Mouse (Mus musculus): ENCODE measurements at regions not wholly inside any gene's neighbourhood (a gene's known extent, or its start where the extent isn't known, plus 50 kb on each side); places are given as distances from the start of the nearest gene placed in this dataset.

DNA sequence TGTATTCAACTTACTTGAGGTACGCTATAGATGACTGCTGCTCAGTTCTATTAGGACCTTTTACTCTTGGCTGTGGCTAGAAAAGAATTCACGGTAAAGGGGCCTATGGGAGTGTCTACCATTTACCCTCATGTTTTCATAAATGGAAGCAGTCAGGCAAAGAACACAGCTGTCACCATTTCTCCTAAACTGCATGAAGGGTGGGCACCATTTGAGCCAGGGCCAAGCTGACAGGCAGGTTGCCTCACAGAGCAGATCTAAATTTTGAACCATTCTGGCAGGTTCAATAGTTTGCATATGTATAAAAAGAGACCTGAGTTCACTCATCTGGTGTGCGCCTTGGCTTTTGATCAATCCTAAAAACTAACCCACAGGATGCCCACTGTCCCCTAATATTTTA is 410.3 kb downstream of the Rwdd3 start:
- no peak overlapping the region for H3K4me3 ChIP-seq (ENCODE audit: low read depth, low read length)
- no peaks in the 10 kb centered on the region for H3K27me3 ChIP-seq (ENCODE audit: control insufficient read depth, insufficient read depth, low read length)
- no peaks in the 10 kb centered on the region for H3K9me3 ChIP-seq (ENCODE audit: control insufficient read depth, low read depth, low read length)
- H3K36me3 ChIP-seq (ENCODE audit: control insufficient read depth, insufficient read depth, low read length): no peaks in the 10 kb centered on the region
- WGBS: 86% methylated on average over 3 of the region's 3 CpGs
- H3K9ac ChIP-seq (replicated peaks; ENCODE audit: low read depth, low read length): no peak overlapping the region
- no peak overlapping the region for H3K27ac ChIP-seq (ENCODE audit: low read length)
- ATAC-seq (ENCODE audit: insufficient number of reproducible peaks, insufficient read depth, low FRiP score, low read depth): no peak
- H3K4me1 ChIP-seq (ENCODE audit: control insufficient read depth, insufficient read depth, low read length): no peaks in the 10 kb centered on the region
- H3K4me2 ChIP-seq (replicated peaks; ENCODE audit: low read depth, low read length): no peak overlapping the region

DNA sequence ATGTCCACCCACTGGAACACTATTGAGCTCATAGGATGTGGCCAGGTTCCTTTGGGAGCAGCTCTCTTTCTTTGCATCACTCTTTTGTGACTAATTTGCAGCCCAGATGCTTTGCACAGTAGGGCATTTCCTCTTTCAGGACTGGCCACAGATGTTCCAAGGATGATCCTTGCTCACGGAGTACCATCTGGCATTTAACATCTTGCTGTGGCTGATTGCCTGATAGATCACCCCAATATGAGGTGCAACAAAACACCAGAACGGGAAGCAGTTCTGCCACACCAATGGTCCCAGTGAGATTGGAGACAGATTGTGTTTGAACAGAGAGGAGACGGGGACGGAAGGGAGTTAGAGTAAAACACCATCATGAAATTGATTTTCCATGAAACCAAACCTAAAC is 423.0 kb downstream of the Rwdd3 start:
- Histone ChIP-seq H3K27ac (ENCODE audit: low read length) (no peak overlapping the region), H3K4me2 (replicated peaks; ENCODE audit: low read depth, low read length) (no peak overlapping the region), H3K9me3 (ENCODE audit: control insufficient read depth, low read depth, low read length) (no peaks in the 10 kb centered on the region), H3K4me3 (ENCODE audit: low read depth, low read length) (no peak overlapping the region), H3K27me3 (ENCODE audit: control insufficient read depth, insufficient read depth, low read length) (no peaks in the 10 kb centered on the region), H3K9ac (replicated peaks; ENCODE audit: low read depth, low read length) (no peak overlapping the region), H3K4me1 (ENCODE audit: control insufficient read depth, insufficient read depth, low read length) (no peaks in the 10 kb centered on the region), H3K36me3 (ENCODE audit: control insufficient read depth, insufficient read depth, low read length) (no peaks in the 10 kb centered on the region)
- 80% methylated on average over 4 of the region's 4 CpGs for WGBS
- ATAC-seq (ENCODE audit: insufficient number of reproducible peaks, insufficient read depth, low FRiP score, low read depth): no peak

DNA sequence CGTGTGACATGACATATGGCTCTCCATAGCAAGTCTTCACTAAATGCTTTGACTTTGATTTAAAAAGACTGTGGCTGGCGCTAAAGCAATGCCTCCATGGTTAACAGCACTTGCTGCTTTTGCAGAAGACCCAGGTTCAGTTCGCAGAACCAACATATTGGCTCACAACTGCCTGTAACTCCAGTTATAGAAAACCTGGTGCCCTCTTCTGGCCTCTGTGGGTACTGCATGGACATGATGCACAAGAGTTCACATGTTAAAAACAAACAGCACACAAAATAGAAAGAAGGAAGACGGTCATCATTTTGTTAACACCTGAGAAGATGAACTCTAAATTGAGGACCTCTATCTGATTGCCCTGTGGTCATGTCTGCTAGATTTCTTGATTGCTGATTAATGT is 423.8 kb downstream of the Rwdd3 start:
- Histone ChIP-seq H3K36me3 (ENCODE audit: control insufficient read depth, insufficient read depth, low read length) (no peaks in the 10 kb centered on the region), H3K9ac (replicated peaks; ENCODE audit: low read depth, low read length) (no peak overlapping the region), H3K4me3 (ENCODE audit: low read depth, low read length) (no peak overlapping the region), H3K27ac (ENCODE audit: low read length) (no peak overlapping the region), H3K4me2 (replicated peaks; ENCODE audit: low read depth, low read length) (no peak overlapping the region), H3K4me1 (ENCODE audit: control insufficient read depth, insufficient read depth, low read length) (no peaks in the 10 kb centered on the region), H3K27me3 (ENCODE audit: control insufficient read depth, insufficient read depth, low read length) (no peaks in the 10 kb centered on the region), H3K9me3 (ENCODE audit: control insufficient read depth, low read depth, low read length) (no peaks in the 10 kb centered on the region)
- 87% methylated on average over 4 of the region's 4 CpGs for WGBS
- ATAC-seq (ENCODE audit: insufficient number of reproducible peaks, insufficient read depth, low FRiP score, low read depth): no peak

- Histone ChIP-seq H3K27me3 (ENCODE audit: control insufficient read depth, insufficient read depth, low read length) (no peaks in the 10 kb centered on the region), H3K27ac (ENCODE audit: low read length) (no peak overlapping the region), H3K4me1 (ENCODE audit: control insufficient read depth, insufficient read depth, low read length) (no peaks in the 10 kb centered on the region), H3K4me3 (ENCODE audit: low read depth, low read length) (no peak overlapping the region), H3K9me3 (ENCODE audit: control insufficient read depth, low read depth, low read length) (no peaks in the 10 kb centered on the region), H3K36me3 (ENCODE audit: control insufficient read depth, insufficient read depth, low read length) (no peaks in the 10 kb centered on the region), H3K9ac (replicated peaks; ENCODE audit: low read depth, low read length) (no peak overlapping the region), H3K4me2 (replicated peaks; ENCODE audit: low read depth, low read length) (no peak overlapping the region)
- 91% methylated on average over 6 of the region's 6 CpGs for WGBS
- no peak for ATAC-seq (ENCODE audit: insufficient number of reproducible peaks, insufficient read depth, low FRiP score, low read depth)
Measured at GRCm38 (mm10) chr3:120733332-120733731, 438.2 kb downstream of the Rwdd3 start.

GRCm38 (mm10) chr3:120732391-120732790 is 439.1 kb downstream of the Rwdd3 start:
- Histone ChIP-seq H3K27me3 (ENCODE audit: control insufficient read depth, insufficient read depth, low read length) (no peaks in the 10 kb centered on the region), H3K9me3 (ENCODE audit: control insufficient read depth, low read depth, low read length) (no peaks in the 10 kb centered on the region), H3K4me3 (ENCODE audit: low read depth, low read length) (no peak overlapping the region), H3K27ac (ENCODE audit: low read length) (no peak overlapping the region), H3K4me2 (replicated peaks; ENCODE audit: low read depth, low read length) (no peak overlapping the region), H3K36me3 (ENCODE audit: control insufficient read depth, insufficient read depth, low read length) (no peaks in the 10 kb centered on the region), H3K4me1 (ENCODE audit: control insufficient read depth, insufficient read depth, low read length) (no peaks in the 10 kb centered on the region), H3K9ac (replicated peaks; ENCODE audit: low read depth, low read length) (no peak overlapping the region)
- WGBS: 91% methylated on average over 8 of the region's 8 CpGs
- no peak for ATAC-seq (ENCODE audit: insufficient number of reproducible peaks, insufficient read depth, low FRiP score, low read depth)

GRCm38 (mm10) chr3:120731287-120731686 is 440.2 kb downstream of the Rwdd3 start:
- Histone ChIP-seq H3K9ac (replicated peaks; ENCODE audit: low read depth, low read length) (no peak overlapping the region), H3K27ac (ENCODE audit: low read length) (no peak overlapping the region), H3K36me3 (ENCODE audit: control insufficient read depth, insufficient read depth, low read length) (no peaks in the 10 kb centered on the region), H3K4me3 (ENCODE audit: low read depth, low read length) (no peak overlapping the region), H3K4me2 (replicated peaks; ENCODE audit: low read depth, low read length) (no peak overlapping the region), H3K9me3 (ENCODE audit: control insufficient read depth, low read depth, low read length) (no peaks in the 10 kb centered on the region), H3K4me1 (ENCODE audit: control insufficient read depth, insufficient read depth, low read length) (no peaks in the 10 kb centered on the region), H3K27me3 (ENCODE audit: control insufficient read depth, insufficient read depth, low read length) (no peaks in the 10 kb centered on the region)
- 66% methylated on average over 9 of the region's 9 CpGs for WGBS
- ATAC-seq (ENCODE audit: insufficient number of reproducible peaks, insufficient read depth, low FRiP score, low read depth): no peak

GRCm38 (mm10) chr3:120730225-120730624 is 441.3 kb downstream of the Rwdd3 start:
- Histone ChIP-seq H3K4me3 (ENCODE audit: low read depth, low read length) (no peak overlapping the region), H3K27ac (ENCODE audit: low read length) (no peak overlapping the region), H3K4me1 (ENCODE audit: control insufficient read depth, insufficient read depth, low read length) (no peaks in the 10 kb centered on the region), H3K9me3 (ENCODE audit: control insufficient read depth, low read depth, low read length) (no peaks in the 10 kb centered on the region), H3K27me3 (ENCODE audit: control insufficient read depth, insufficient read depth, low read length) (no peaks in the 10 kb centered on the region), H3K4me2 (replicated peaks; ENCODE audit: low read depth, low read length) (no peak overlapping the region), H3K9ac (replicated peaks; ENCODE audit: low read depth, low read length) (no peak overlapping the region), H3K36me3 (ENCODE audit: control insufficient read depth, insufficient read depth, low read length) (no peaks in the 10 kb centered on the region)
- 24% methylated on average over 4 of the region's 4 CpGs for WGBS
- ATAC-seq (ENCODE audit: insufficient number of reproducible peaks, insufficient read depth, low FRiP score, low read depth): no peak

DNA sequence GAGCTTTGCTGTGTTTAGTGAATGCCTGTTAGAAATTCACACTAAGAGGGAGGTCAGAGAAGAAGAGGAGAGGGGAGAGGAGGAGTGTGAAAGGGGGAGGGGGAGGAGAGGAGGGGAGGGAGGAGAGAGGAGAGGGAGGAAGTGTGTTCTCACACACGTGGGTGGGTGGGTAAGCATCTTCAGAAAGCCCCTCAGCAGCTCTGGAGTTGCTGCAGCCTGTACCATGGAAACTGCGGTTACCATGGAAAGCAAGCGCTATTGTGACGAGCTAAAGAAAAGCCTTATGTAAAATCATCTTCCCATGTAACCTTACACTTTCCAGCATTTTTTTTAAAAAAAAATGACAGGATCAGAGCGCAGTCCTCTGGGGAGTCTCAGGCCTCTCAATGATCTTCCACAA is 441.8 kb downstream of the Rwdd3 start:
- no peak overlapping the region for H3K4me2 ChIP-seq (replicated peaks; ENCODE audit: low read depth, low read length)
- H3K36me3 ChIP-seq (ENCODE audit: control insufficient read depth, insufficient read depth, low read length): no peaks in the 10 kb centered on the region
- WGBS: 24% methylated on average over 5 of the region's 5 CpGs
- no peak overlapping the region for H3K27ac ChIP-seq (ENCODE audit: low read length)
- no peaks in the 10 kb centered on the region for H3K4me1 ChIP-seq (ENCODE audit: control insufficient read depth, insufficient read depth, low read length)
- H3K9ac ChIP-seq (replicated peaks; ENCODE audit: low read depth, low read length): no peak overlapping the region
- no peak overlapping the region for H3K4me3 ChIP-seq (ENCODE audit: low read depth, low read length)
- no peaks in the 10 kb centered on the region for H3K27me3 ChIP-seq (ENCODE audit: control insufficient read depth, insufficient read depth, low read length)
- H3K9me3 ChIP-seq (ENCODE audit: control insufficient read depth, low read depth, low read length): no peaks in the 10 kb centered on the region
- no peak for ATAC-seq (ENCODE audit: insufficient number of reproducible peaks, insufficient read depth, low FRiP score, low read depth)

GRCm38 (mm10) chr3:120685227-120685626 is 486.3 kb downstream of the Rwdd3 start:
- H3K4me2 ChIP-seq (replicated peaks; ENCODE audit: low read depth, low read length): no peak overlapping the region
- no peaks in the 10 kb centered on the region for H3K27me3 ChIP-seq (ENCODE audit: control insufficient read depth, insufficient read depth, low read length)
- no peaks in the 10 kb centered on the region for H3K9me3 ChIP-seq (ENCODE audit: control insufficient read depth, low read depth, low read length)
- no peaks in the 10 kb centered on the region for H3K4me1 ChIP-seq (ENCODE audit: control insufficient read depth, insufficient read depth, low read length)
- no peak for ATAC-seq (ENCODE audit: insufficient number of reproducible peaks, insufficient read depth, low FRiP score, low read depth)
- 63% methylated on average over 4 of the region's 4 CpGs for WGBS
- H3K36me3 ChIP-seq (ENCODE audit: control insufficient read depth, insufficient read depth, low read length): no peaks in the 10 kb centered on the region
- no peak overlapping the region for H3K4me3 ChIP-seq (ENCODE audit: low read depth, low read length)
- H3K27ac ChIP-seq (ENCODE audit: low read length): no peak overlapping the region
- no peak overlapping the region for H3K9ac ChIP-seq (replicated peaks; ENCODE audit: low read depth, low read length)

Measured in stomach, embryonic 14.5 days (tissue).